Mouse (Mus musculus): ENCODE measurements around the gene Hexim2. TPM values are rescaled to one million over a fixed set of nuclear protein-coding genes. Genes with fewer than 3 reads are reported as not detected.
A peak's percentile ranks its signal among the peaks of the same experiment; 100 is the strongest.

Hexim2 gene
- polyA plus RNA-seq, 1 experiment from 2014 or later: 5.6 TPM

- peak overlapping the region; percentile 18; the same call in 1 of the 2 replicates for H3K4me2 ChIP-seq
- ATAC-seq (replicated peaks; ENCODE audit: insufficient number of reproducible peaks, low FRiP score, low TSS enrichment): no peak
- no peak overlapping the region for H3K27ac ChIP-seq (ENCODE audit: low read depth, low read length)
- no peaks in the 10 kb centered on the region for H3K36me3 ChIP-seq (ENCODE audit: control insufficient read depth, insufficient read depth, low read length)
- WGBS (ENCODE audit: insufficient replicate concordance): 44% methylated on average over 5 of the region's 5 CpGs
- peaks cover 14% of the 10 kb centered on the region for H3K4me1 ChIP-seq (ENCODE audit: control insufficient read depth, insufficient read depth, low read length)
- H3K4me3 ChIP-seq (ENCODE audit: low read depth, low read length): no peak overlapping the region
- no peaks in the 10 kb centered on the region for H3K9me3 ChIP-seq (replicated peaks; ENCODE audit: control insufficient read depth, low read length)
- H3K27me3 ChIP-seq (ENCODE audit: control insufficient read depth, insufficient read depth, low read length): peaks cover 30% of the 10 kb centered on the region
- H3K9ac ChIP-seq (ENCODE audit: low read depth, low read length): no peak overlapping the region
Observed at GRCm38 (mm10) chr11:103177216-103177615, 45.0 kb downstream of the Hexim2 start.

- no peak for ATAC-seq (replicated peaks; ENCODE audit: insufficient number of reproducible peaks, low FRiP score, low TSS enrichment)
Observed at GRCm38 (mm10) chr11:103177815-103178485, 45.7 kb downstream of the Hexim2 start.

GRCm38 (mm10) chr11:103178748-103179147, 46.5 kb downstream of the Hexim2 start:
- Histone ChIP-seq H3K4me3 (ENCODE audit: low read depth, low read length) (no peak overlapping the region), H3K27me3 (ENCODE audit: control insufficient read depth, insufficient read depth, low read length) (peaks cover 15% of the 10 kb centered on the region), H3K9ac (ENCODE audit: low read depth, low read length) (no peak overlapping the region), H3K36me3 (ENCODE audit: control insufficient read depth, insufficient read depth, low read length) (no peaks in the 10 kb centered on the region), H3K4me2 (no peak overlapping the region), H3K9me3 (replicated peaks; ENCODE audit: control insufficient read depth, low read length) (no peaks in the 10 kb centered on the region), H3K27ac (ENCODE audit: low read depth, low read length) (no peak overlapping the region), H3K4me1 (ENCODE audit: control insufficient read depth, insufficient read depth, low read length) (peaks cover 14% of the 10 kb centered on the region)
- WGBS (ENCODE audit: insufficient replicate concordance): 77% methylated on average over 8 of the region's 8 CpGs
- no peak for ATAC-seq (replicated peaks; ENCODE audit: insufficient number of reproducible peaks, low FRiP score, low TSS enrichment)

More at GRCm38 (mm10) chr11:103177815-103178485, 45.7 kb downstream of the Hexim2 start:
- no peak overlapping the region for H3K4me2 ChIP-seq
- 80% methylated on average over 15 of the region's 15 CpGs for WGBS (ENCODE audit: insufficient replicate concordance)
- no peaks in the 10 kb centered on the region for H3K9me3 ChIP-seq (replicated peaks; ENCODE audit: control insufficient read depth, low read length)
- H3K36me3 ChIP-seq (ENCODE audit: control insufficient read depth, insufficient read depth, low read length): no peaks in the 10 kb centered on the region
- no peak overlapping the region for H3K27ac ChIP-seq (ENCODE audit: low read depth, low read length)
- peaks cover 23% of the 10 kb centered on the region for H3K27me3 ChIP-seq (ENCODE audit: control insufficient read depth, insufficient read depth, low read length)
- no peak overlapping the region for H3K4me3 ChIP-seq (ENCODE audit: low read depth, low read length)
- H3K9ac ChIP-seq (ENCODE audit: low read depth, low read length): no peak overlapping the region
- peaks cover 14% of the 10 kb centered on the region for H3K4me1 ChIP-seq (ENCODE audit: control insufficient read depth, insufficient read depth, low read length)

- Histone ChIP-seq H3K27me3 (ENCODE audit: control insufficient read depth, insufficient read depth, low read length) (peaks cover 14% of the 10 kb centered on the region), H3K27ac (ENCODE audit: low read depth, low read length) (no peak overlapping the region), H3K9me3 (replicated peaks; ENCODE audit: control insufficient read depth, low read length) (no peaks in the 10 kb centered on the region), H3K4me1 (ENCODE audit: control insufficient read depth, insufficient read depth, low read length) (peaks cover 9% of the 10 kb centered on the region), H3K9ac (ENCODE audit: low read depth, low read length) (no peak overlapping the region), H3K36me3 (ENCODE audit: control insufficient read depth, insufficient read depth, low read length) (no peaks in the 10 kb centered on the region), H3K4me2 (no peak overlapping the region), H3K4me3 (ENCODE audit: low read depth, low read length) (no peak overlapping the region)
- ATAC-seq (replicated peaks; ENCODE audit: insufficient number of reproducible peaks, low FRiP score, low TSS enrichment): no peak
- 43% methylated on average over 1 of the region's 1 CpGs for WGBS (ENCODE audit: insufficient replicate concordance)
Observed at GRCm38 (mm10) chr11:103180426-103180825, 48.2 kb downstream of the Hexim2 start.

GRCm38 (mm10) chr11:103181349-103181748, 49.1 kb downstream of the Hexim2 start:
- Histone ChIP-seq H3K4me1 (ENCODE audit: control insufficient read depth, insufficient read depth, low read length) (peaks cover 9% of the 10 kb centered on the region), H3K4me3 (ENCODE audit: low read depth, low read length) (no peak overlapping the region), H3K9ac (ENCODE audit: low read depth, low read length) (no peak overlapping the region), H3K27me3 (ENCODE audit: control insufficient read depth, insufficient read depth, low read length) (peaks cover 16% of the 10 kb centered on the region), H3K4me2 (no peak overlapping the region), H3K36me3 (ENCODE audit: control insufficient read depth, insufficient read depth, low read length) (no peaks in the 10 kb centered on the region), H3K27ac (ENCODE audit: low read depth, low read length) (no peak overlapping the region), H3K9me3 (replicated peaks; ENCODE audit: control insufficient read depth, low read length) (no peaks in the 10 kb centered on the region)
- 76% methylated on average over 9 of the region's 9 CpGs for WGBS (ENCODE audit: insufficient replicate concordance)
- no peak for ATAC-seq (replicated peaks; ENCODE audit: insufficient number of reproducible peaks, low FRiP score, low TSS enrichment)

GRCm38 (mm10) chr11:103181911-103182310, 49.7 kb downstream of the Hexim2 start:
- H3K36me3 ChIP-seq (ENCODE audit: control insufficient read depth, insufficient read depth, low read length): no peaks in the 10 kb centered on the region
- ATAC-seq (replicated peaks; ENCODE audit: insufficient number of reproducible peaks, low FRiP score, low TSS enrichment): no peak
- no peak overlapping the region for H3K9ac ChIP-seq (ENCODE audit: low read depth, low read length)
- H3K9me3 ChIP-seq (replicated peaks; ENCODE audit: control insufficient read depth, low read length): no peaks in the 10 kb centered on the region
- no peak overlapping the region for H3K4me3 ChIP-seq (ENCODE audit: low read depth, low read length)
- peaks cover 16% of the 10 kb centered on the region for H3K27me3 ChIP-seq (ENCODE audit: control insufficient read depth, insufficient read depth, low read length)
- H3K4me1 ChIP-seq (ENCODE audit: control insufficient read depth, insufficient read depth, low read length): peaks cover 9% of the 10 kb centered on the region
- H3K27ac ChIP-seq (ENCODE audit: low read depth, low read length): no peak overlapping the region
- no peak overlapping the region for H3K4me2 ChIP-seq
- 78% methylated on average over 3 of the region's 3 CpGs for WGBS (ENCODE audit: insufficient replicate concordance)

GRCm38 (mm10) chr11:103184891-103185290, 52.7 kb downstream of the Hexim2 start:
- ATAC-seq (replicated peaks; ENCODE audit: insufficient number of reproducible peaks, low FRiP score, low TSS enrichment): no peak
- Histone ChIP-seq H3K27me3 (ENCODE audit: control insufficient read depth, insufficient read depth, low read length) (peaks cover 15% of the 10 kb centered on the region), H3K4me2 (no peak overlapping the region), H3K4me1 (ENCODE audit: control insufficient read depth, insufficient read depth, low read length) (no peaks in the 10 kb centered on the region), H3K9me3 (replicated peaks; ENCODE audit: control insufficient read depth, low read length) (no peaks in the 10 kb centered on the region), H3K4me3 (ENCODE audit: low read depth, low read length) (no peak overlapping the region), H3K27ac (ENCODE audit: low read depth, low read length) (no peak overlapping the region), H3K9ac (ENCODE audit: low read depth, low read length) (no peak overlapping the region), H3K36me3 (ENCODE audit: control insufficient read depth, insufficient read depth, low read length) (no peaks in the 10 kb centered on the region)
- 29% methylated on average over 2 of the region's 2 CpGs for WGBS (ENCODE audit: insufficient replicate concordance)
